Mouse (Mus musculus) bone marrow macrophage, adult 2 months (primary cell): ENCODE results near the gene Idi1. TPM values are rescaled to one million over a fixed set of nuclear protein-coding genes. Genes with fewer than 3 reads are reported as not detected.
A peak's percentile ranks its signal among the peaks of the same experiment; 100 is the strongest.
"Not testable (repeated sequence)": the region's sequence is repeated elsewhere in the genome, so short reads cannot be mapped to it uniquely, and the experiment has no call there.

Source experiments
- H3K27ac ChIP-seq: 2 replicates; pipeline ENCODE4 v1.5.1; 2012; ENCODE audit warnings: low read depth, low read length; ENCODE audit not compliant: insufficient read depth
- H3K4me1 ChIP-seq: 2 replicates; pipeline ENCODE4 v1.6.1; 2012; ENCODE audit warnings: low read length; ENCODE audit not compliant: control insufficient read depth, insufficient read depth
- H3K4me3 ChIP-seq: 2 replicates; pipeline ENCODE4 v1.5.1; 2012; ENCODE audit warnings: mild to moderate bottlenecking, low read length, moderate library complexity; ENCODE audit not compliant: insufficient read depth
- CTCF ChIP-seq: IDR thresholded peaks from 2 replicates; pipeline ENCODE4 v1.5.1; 2012; ENCODE audit warnings: low read depth, mild to moderate bottlenecking, low read length, moderate library complexity
- POLR2A ChIP-seq: IDR thresholded peaks from 2 replicates; pipeline ENCODE4 v1.6.1; 2012; ENCODE audit warnings: mild to moderate bottlenecking, low read depth, low read length, borderline replicate concordance
- polyA plus RNA-seq: library from polyadenylated mRNA; stranded (reverse); fragments of >200 nt; gene quantifications from 2 replicates; pipeline ENCODE4 v1.2.4, GENCODE M21; 2012; ENCODE audit not compliant: missing spikeins, insufficient read depth, insufficient read length

Idi1 gene
- polyA plus RNA-seq, 1 experiment, result 28.4 TPM

DNA sequence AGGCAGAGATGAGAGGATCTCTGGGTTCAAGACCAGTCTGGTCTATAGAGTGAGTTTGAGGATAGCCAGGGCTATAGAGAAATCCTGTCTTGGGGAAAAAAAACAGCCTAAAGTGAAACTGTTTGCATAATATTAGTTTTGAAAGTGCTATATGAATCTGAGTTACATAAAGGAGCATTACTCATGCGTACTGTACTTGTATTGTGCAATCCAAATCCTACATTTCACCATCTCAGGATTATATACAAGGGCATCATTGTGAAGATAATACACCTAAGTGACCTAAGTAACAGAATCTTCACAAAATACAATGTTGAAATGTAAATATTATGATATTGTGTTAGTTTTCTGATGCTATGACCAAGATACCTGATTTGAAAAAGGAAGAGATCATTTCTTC is 11.5 kb upstream of the Idi1 start:
- H3K4me1 ChIP-seq, result peaks cover 5% of the 10 kb centered on the region
- no peak overlapping the region for H3K4me3 ChIP-seq
- 0 out of 2 replicates have a peak overlapping the region, but pooled peaks have one; percentile 19 for H3K27ac ChIP-seq
- no peak for TF ChIP-seq POLR2A
- no peak for TF ChIP-seq CTCF

DNA sequence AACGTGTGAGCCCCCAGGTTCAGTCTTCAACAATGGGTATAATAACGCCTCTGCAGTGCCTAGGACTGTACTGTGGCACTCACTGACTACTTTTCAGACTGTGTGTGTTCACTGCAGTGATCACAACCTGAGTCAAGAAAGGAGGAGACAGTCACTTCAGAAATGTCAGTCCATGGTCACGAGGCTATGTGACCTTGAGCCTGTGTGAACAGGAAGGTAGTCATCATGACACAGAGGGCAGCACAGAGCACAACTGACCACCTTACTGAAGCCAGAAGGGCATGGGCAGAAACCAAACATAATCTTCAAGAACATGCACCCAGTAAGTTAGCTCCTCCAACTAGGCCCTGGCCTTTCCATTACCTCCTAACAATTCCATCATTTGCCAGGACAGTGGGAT is 3.7 kb upstream of the Idi1 start:
- no peak for TF ChIP-seq CTCF
- TF ChIP-seq POLR2A, result no peak
- Histone ChIP-seq H3K4me1 (no peaks in the 10 kb centered on the region), H3K4me3 (no peak overlapping the region), H3K27ac (no peak overlapping the region)

- H3K4me1 ChIP-seq, H3K27ac ChIP-seq, H3K4me3 ChIP-seq: not testable (repeated sequence)
Measured at GRCm38 (mm10) chr13:8883870-8884269, 1.4 kb upstream of the Idi1 start.

DNA sequence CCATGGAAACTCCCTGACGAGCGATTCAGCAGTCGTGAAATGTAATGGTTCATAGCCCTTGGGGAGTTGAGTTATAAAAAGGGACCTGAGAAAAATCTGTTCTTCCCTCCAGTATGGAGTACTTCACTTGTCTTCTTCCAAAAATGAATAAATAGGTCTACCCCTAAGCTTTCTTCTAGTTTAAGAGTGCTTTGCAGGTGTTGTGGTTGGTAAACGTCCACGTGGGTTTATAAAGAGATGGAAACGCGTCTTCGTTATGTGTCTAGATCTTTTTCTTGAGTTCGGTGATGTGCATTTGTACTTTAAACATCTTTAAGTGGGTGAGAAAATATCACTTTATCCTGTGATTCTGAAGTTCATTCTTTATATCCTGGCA is 872 bp downstream of the Idi1 start:
- Histone ChIP-seq H3K27ac (peak overlapping the region; percentile 73), H3K4me1 (no peaks in the 10 kb centered on the region), H3K4me3 (peak overlapping the region; percentile 98)
- TF ChIP-seq CTCF (no peak), POLR2A (no peak)

GRCm38 (mm10) chr13:8888603-8889002 is 3.3 kb downstream of the Idi1 start:
- H3K4me3 ChIP-seq, result no peak overlapping the region
- H3K27ac ChIP-seq, result no peak overlapping the region
- no peaks in the 10 kb centered on the region for H3K4me1 ChIP-seq
- TF ChIP-seq POLR2A (no peak), CTCF (no peak)

DNA sequence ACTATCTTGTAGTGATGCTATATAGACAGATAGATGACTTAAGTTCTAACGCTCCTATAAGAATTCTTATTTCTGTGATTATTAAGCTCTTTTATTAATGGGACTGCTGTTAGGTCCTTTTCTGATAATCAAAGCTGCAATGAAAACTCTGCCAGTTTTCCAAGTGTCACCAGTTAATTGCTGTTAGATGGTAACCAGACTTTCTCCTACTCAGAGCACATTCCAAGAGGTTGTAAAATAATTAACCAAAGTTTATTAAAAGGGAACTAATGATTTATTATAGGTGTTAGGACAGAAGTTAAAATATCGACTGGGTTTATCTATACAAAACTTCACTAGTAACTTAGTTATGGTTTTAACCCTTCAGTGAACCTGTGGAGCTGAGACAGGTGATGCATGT is 20.7 kb downstream of the Idi1 start:
- H3K27ac ChIP-seq, H3K4me1 ChIP-seq, H3K4me3 ChIP-seq: not testable (repeated sequence)

DNA sequence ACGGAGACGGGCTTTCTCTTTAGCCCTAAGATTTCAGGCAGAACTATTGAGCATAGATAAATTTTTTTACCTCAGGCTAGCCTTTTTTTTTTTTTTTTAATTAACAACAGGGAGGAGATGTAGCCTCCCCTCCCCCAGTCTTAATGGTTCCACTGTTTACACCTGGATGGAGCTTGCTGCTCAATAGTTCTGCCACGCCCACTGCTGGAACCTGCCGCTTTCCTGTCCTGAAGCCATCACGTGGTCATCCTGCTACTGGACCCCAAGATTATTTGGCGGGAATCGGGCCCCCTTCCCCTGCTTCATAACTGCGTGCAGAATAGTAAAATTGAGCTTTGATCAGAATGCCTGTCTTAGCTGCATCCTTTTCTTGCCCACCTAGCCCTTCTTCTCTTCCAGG is 28.6 kb downstream of the Idi1 start:
- not testable (repeated sequence) for H3K4me3 ChIP-seq, H3K4me1 ChIP-seq, H3K27ac ChIP-seq

DNA sequence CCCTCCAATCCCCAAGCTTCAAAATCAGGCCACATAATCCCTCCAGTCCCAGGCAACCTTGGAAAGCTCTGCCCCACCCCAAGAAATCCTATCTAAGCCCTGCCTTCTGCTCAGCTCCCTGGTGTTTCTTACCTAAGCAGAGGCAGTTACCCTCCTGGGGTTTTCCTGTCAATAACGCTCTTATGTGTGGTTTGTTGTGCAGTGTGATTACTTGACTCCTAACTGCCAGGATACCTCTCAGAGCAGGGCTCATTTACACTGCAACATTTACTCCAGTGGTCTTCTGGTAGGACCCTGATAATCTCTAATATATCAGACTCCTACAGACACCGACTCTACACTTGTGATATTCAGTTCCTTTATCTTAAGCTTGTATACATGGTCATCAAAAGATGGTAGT is 48.2 kb downstream of the Idi1 start:
- H3K4me1 ChIP-seq, result no peaks in the 10 kb centered on the region
- no peak overlapping the region for H3K4me3 ChIP-seq
- TF ChIP-seq CTCF (no peak), POLR2A (no peak)
- no peak overlapping the region for H3K27ac ChIP-seq

GRCm38 (mm10) chr13:8937611-8938140 is 52.4 kb downstream of the Idi1 start:
- H3K4me1 ChIP-seq, H3K27ac ChIP-seq, H3K4me3 ChIP-seq: not testable (repeated sequence)

- not testable (repeated sequence) for H3K4me3 ChIP-seq, H3K27ac ChIP-seq, H3K4me1 ChIP-seq
Measured at GRCm38 (mm10) chr13:8941110-8941509, 55.8 kb downstream of the Idi1 start.

DNA sequence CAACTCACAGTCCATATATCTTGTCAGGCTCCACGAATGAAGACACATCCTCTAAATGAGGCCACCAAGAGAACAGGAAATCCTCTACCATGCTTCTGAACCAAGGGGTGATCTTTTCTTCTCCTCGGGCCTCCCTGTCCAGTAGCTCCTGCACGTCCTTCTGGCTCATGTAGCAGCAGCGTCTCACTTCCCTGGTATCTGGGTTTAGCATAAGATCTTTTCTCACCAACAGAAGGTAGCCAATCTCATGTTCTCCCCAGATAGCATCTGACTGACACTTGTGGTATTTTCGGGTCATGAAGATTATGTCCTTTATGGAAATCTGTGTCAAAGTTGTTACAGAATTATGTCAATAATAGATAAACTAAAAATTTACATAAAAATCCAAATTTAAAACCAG is 56.4 kb downstream of the Idi1 start:
- not testable (repeated sequence) for H3K4me1 ChIP-seq, H3K27ac ChIP-seq, H3K4me3 ChIP-seq

Other genes with a start within 250 kb of the Idi1 start
- gene Wdr37, start 13.6 kb upstream of the Idi1 start, polyA plus RNA-seq, result 25.2 and 34.5 TPM in 2 replicates
- gene Gm9745, start 62.7 kb downstream of the Idi1 start, polyA plus RNA-seq, result not detected in 2 replicates
- not detected in 2 replicates for gene Idi2, start 67.4 kb downstream of the Idi1 start, polyA plus RNA-seq
- 26.6 and 26.7 TPM in 2 replicates for gene Gtpbp4, start 110.6 kb downstream of the Idi1 start, polyA plus RNA-seq
- gene Larp4b, start 208.4 kb downstream of the Idi1 start, polyA plus RNA-seq, result 51.6 and 54.1 TPM in 2 replicates